Mouse (Mus musculus) adrenal gland, adult 18-20 months (tissue): ENCODE data around the gene Lrig2. TPM values are rescaled to one million over a fixed set of nuclear protein-coding genes. Genes with fewer than 3 reads are reported as not detected.
"Not testable (repeated sequence)": the region's sequence is repeated elsewhere in the genome, so short reads cannot be mapped to it uniquely, and the experiment has no call there.

ENCODE experiments used
- DNase-seq, 2 experiments: peaks; one replicate each; pipeline ENCODE4 v3.0.0; 2021 to 2022; ENCODE audit warnings: low spot score in 2 of 2
- total RNA-seq, 2 experiments: library from RNA; stranded (reverse); gene quantifications; 1 replicate in 1 of 2; 2 replicates in 1 of 2; pipeline ENCODE4 v1.2.3; 2021

The Lrig2 gene
- total RNA-seq, 2 experiments from 2014 or later, result 11.7 to 14.5 TPM

DNA sequence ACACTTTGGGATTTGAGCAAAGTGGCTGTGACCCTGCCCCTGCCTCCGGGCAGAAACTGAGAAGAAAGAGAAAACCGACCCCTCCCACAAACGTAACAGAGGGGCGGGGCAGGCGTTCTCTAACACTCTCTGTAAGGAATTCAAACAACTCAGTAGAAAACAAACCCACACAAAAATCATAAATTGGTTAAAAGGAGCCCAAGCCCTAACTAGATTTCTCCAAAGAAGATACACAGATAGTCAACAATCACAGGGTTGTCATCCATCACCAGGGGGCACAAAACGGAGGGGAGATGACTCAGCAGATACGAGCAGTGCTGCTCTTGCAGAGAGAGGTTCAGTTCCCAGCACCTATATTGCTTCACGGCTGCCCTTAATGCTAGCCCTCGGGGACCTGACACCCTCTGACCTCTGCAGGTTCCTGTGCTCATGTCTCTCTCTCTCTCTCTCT lies 77.4 kb downstream of the Lrig2 start:
- DNase-seq, result no peak

GRCm38 (mm10) chr3:104432651-104433050 lies 79.1 kb downstream of the Lrig2 start:
- DNase-seq, result no peak

GRCm38 (mm10) chr3:104431848-104432159 lies 79.9 kb downstream of the Lrig2 start:
- DNase-seq, result peak; percentile 19 to 33

DNA sequence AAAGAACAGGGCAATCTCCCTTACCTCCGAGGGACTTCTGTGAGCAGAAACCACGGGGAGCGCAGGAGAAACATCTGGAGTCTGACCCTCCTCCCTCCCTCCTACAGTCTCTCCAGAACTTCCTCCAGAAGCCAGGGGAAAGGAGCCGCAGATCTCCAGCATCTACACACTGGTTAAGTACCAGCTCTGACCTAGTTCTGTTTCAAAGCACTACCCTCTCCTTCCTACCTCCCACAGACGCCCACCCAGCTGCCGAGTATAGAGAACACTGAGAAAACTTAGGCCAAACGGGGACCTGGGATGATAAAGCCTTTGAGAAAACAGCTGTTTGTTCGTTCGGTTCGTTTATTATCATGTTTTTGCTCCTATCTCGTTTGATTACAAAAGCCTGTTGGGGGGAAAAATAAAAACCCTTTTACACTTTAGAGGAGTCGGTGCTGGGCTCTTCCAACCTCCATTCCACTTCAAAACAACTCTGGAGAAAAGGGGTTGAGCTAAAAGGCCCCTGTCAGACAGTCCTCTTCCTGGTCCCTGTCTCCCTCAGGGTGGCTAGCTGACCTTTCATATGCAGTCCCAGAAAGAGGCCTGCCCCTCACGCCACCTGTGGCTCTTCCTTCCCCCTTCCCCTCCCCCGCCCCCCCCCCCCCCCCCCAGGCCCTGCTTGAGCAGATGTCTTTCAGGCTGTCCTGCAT lies 80.4 kb downstream of the Lrig2 start:
- DNase-seq, result no peak

DNA sequence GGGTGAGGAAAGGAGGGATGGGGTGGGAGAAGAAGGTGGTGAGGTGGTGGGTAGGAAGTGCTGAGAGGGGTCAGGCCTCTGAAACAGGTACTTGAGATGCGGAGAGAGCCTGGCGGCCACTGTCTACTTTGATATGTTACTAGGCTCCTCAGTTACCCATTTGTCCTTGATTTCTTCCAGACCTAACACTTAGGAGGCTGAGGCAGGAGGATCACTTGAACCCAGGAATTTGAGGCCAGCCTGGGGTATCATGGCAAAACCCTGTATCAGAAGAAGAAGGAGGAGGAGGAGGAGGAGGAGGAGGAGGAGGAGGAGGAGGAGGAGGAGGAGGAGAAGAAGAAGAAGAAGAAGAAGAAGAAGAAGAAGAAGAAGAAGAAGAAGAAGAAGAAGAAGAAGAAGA lies 84.4 kb downstream of the Lrig2 start:
- not testable (repeated sequence) for DNase-seq

- no peak for DNase-seq
Observed at GRCm38 (mm10) chr3:104424346-104424745, 87.4 kb downstream of the Lrig2 start.

DNA sequence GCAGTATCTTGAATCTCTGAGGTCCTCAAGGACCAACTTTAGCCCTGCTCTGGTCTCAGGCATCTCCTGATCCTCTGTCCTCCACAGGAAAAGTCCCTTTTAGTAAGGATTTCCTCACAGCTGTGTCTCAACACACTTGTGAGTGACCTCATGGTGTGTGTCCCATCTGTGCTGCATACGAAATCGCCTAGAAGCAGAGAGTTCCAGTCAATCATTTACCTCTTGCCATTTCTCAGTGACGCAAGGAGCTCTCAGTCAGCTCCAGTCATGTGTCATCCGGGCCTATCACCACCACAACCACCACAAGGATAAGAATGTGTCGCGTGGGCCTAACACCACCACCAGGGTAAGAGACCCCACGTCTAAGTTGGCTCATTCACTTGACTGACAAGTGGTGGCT lies 90.8 kb downstream of the Lrig2 start:
- no peak for DNase-seq

DNA sequence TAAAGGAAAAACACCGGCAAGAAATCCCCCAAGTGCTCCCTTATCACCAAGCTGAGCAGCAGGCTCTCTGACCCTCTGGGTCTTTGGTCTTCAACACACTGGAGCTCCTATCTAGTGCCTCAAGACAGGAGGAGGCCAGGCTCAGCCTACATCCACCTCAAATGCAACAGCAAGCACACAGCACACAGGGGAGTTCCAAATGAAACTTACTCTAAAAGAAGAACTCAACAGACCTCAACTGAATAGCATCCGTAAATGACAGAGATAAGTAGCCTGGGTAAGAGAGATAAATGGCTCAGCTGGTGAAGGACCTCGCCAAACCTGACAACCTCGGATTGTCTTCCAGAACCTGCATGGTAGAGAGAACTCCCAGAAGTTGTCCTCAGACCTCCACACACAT lies 91.7 kb downstream of the Lrig2 start:
- no peak for DNase-seq

DNA sequence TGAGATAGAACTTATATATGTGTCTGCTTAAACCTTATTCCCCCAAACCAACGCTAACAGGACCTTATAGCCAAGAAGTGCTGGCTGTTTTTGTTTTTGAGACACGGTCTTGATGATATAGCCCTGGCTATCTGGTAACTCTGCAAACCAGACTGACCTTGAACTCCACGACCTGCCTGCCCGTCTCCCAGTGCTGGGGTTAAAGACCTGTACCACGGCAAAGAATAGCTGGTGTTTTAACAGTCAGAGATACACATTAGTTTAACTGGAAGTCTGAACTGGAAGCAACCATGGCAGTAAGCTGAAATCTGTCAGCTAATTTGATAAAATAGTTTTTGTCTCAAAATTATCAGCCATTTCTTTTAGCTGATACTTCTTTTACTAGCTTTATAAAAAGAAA lies 94.9 kb downstream of the Lrig2 start:
- DNase-seq, result no peak

DNA sequence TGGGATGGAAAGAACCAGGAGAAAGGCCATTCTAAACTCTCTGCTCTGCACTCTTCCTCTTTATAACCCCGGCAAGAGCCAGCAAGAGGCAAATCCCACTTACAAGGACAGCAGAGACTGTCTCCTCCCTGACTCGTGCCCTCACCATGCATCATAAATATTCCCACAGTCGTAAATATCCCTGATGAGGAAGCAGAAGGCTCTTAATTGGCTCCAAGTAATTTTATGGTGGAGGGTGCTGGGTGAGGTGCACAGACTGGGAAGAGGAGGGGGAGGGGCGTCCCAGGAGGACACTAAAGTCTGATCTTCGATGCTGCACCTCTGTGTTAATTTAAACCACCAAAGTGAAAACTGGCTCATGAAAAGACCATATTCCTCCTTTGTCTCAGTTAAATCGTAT lies 99.2 kb downstream of the Lrig2 start:
- DNase-seq, result no peak

- DNase-seq, result no peak
Observed at GRCm38 (mm10) chr3:104407506-104407905, 104.2 kb downstream of the Lrig2 start.

DNA sequence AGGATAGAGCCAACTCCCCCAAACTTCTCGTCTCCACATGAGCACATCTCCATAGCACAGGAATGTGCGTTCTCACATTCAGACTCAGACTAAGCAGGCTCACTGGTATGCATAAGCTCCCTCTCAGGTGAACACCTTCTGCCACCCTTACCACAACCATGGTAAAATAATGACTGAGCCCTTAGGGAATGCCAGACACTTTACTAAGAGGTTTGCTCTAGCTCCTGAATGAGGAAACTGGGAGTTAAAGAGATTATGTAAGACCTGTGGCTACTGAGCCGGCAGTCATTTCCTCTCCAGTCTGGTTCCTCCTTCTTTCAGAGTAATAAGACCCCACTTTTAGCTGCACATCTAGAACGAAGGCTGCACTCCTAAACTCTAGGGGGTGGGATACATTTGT lies 108.1 kb downstream of the Lrig2 start:
- DNase-seq, result no peak

DNA sequence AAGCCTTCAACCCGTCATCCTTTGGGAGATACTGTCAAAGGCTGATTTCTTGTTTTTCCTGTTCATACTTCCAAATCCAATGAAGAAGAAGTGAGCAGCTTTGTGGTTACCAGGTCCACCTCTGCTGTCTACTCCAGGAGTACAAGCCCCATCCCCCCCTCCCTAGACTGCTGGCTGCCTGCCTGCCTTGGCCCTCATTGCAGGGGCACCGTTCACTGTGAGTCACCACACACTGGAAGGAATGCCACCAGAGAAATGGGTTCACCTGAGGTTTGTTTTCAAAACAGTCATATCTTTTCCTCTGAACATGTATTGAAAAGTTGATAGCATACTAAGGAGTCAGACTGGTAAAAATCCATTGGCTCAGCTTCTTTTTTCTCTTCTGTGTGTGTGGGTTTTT lies 110.5 kb downstream of the Lrig2 start:
- DNase-seq, result no peak

DNA sequence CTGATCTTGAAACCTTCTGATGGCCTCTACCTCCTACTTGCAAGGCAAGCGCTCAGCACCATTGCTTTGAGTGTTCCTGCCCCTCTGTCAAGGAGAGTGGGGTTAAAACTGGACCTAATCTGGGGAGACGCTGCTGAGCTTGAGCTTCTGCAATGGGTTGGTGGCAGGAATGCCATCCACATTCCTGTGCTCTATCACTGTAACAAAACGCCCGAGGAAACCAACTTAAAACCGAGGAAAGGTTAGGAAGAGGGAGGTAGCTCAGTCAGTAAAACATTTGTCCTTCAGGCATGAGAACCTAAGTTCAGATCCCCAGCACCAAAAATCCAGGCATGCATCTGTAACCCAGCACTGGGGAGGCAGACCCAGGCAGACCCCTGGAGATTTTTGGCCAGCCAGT lies 111.6 kb downstream of the Lrig2 start:
- DNase-seq, result no peak

DNA sequence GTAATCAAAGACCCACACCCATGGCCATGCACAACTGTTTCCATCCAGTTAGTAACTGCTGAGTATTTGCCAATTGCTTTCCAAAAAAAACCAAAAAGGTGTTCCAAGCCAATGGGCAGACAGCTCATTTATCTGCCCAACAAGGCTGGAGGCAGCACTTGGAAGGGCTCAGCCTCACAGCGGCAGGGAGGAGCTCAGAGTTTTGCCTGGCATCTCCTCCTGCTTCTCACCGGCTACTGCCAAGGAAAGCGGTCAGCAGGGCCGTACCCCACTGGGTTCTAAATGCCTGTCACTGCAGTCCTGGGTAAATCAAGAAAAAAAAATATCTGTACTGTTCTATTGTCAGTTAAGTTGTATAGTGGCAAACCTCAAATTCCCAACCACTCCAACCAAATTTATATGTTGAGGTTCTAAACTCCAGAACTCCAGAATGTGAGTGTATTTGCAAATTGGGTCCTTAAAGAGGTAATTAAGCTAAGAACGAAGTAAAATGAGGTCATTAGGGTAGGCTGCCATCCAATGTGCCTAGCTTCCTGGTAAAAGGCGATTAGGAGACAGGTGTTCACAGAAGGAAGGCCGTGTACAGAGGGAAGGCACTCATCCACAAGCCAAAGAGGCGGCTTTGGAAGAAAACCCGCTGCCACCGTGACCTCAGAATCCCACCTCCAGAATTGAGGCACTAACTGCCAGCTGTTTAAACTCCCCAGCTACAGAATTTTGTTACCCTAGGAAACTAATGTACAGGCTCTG lies 112.2 kb downstream of the Lrig2 start:
- DNase-seq, result no peak

DNA sequence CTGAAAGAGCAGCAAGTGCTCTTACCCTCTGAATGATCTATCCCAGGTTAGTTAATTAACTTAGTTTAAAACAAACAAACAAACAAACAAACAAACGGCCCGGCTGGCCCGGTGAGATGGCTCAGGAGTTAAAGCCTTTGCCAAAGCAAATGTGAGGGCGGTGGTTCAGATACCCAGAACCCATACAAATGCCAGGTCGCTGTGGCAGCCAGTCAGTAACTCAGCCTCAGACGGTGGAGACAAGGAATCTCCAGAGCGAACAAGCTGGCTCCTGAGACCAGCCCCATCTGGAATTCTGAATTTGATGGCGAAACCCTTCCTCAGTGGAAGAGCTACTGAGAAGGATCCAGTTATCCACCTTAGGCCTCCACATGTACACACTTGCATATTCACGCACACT lies 114.4 kb downstream of the Lrig2 start:
- no peak for DNase-seq

DNA sequence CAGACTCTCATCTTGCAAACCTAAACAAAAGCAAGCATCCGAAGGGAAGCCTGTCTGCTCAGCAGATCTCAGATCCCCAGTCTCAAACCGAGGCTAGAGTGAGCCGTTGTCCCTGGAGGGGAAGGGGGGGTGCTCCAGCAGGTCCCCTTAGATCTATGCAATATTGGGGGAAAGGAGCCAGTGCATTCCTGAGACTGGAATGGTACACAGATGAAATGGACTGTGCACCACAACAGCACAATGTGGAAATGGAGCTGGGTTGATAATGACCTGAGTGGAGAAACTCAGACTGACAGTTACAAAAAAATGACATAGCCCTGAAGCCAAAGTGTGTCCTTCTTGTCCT lies 115.0 kb downstream of the Lrig2 start:
- no peak for DNase-seq

GRCm38 (mm10) chr3:104396067-104396735 lies 115.5 kb downstream of the Lrig2 start:
- DNase-seq, result no peak

GRCm38 (mm10) chr3:104390072-104390471 lies 121.6 kb downstream of the Lrig2 start:
- no peak for DNase-seq

GRCm38 (mm10) chr3:104389449-104389848 lies 122.3 kb downstream of the Lrig2 start:
- DNase-seq, result no peak

GRCm38 (mm10) chr3:104385587-104385986 lies 126.1 kb downstream of the Lrig2 start:
- DNase-seq, result no peak

DNA sequence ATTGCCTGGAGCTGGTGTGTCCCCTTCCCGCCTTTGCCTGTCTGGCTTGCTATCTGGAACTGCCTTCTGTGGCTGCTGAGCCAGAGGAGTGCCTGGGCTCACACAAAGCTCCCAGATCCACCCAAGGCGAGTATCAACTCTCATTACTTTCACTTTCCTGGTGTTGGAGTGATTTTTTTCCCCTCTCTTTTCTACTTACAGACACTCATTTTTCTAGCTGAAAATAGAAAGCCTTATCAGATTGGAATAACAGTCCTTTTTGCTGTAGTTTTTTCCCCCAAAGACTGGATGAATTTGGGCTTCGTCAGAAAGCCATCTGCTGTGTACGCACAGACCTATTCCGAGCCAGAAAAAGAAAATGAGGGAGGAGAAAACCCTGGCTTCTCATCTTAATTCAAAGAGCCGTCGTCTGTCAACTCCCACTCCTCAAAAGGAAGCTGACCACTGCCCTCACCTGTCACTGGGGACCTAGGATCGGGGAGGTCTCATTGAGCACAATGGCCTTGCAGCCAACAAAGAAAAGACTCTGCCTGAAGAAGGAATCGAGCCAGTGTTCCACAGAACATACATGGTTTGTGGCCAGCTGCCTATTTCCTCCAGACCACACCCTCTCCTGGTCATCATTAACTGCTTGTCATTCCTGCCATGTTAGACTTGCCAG lies 127.9 kb downstream of the Lrig2 start:
- DNase-seq, result no peak
